Mouse (Mus musculus): ENCODE data around the gene Gm10961. TPM values are rescaled to one million over a fixed set of nuclear protein-coding genes. Genes with fewer than 3 reads are reported as not detected.

Gene Gm10961
- polyA plus RNA-seq (2015; fragmentation: Nextera tagmentation; extraction: Ambion mirVana) = not detected in 2 replicates

- ATAC-seq (replicated peaks; ENCODE audit: insufficient number of reproducible peaks, insufficient read depth, low FRiP score, low read depth) = peak; percentile 77
- peak within 1 kb of the TSS; percentile 92 for H3K27ac ChIP-seq
- H3K4me3 ChIP-seq = peak within 1 kb of the TSS; percentile 83
- peaks cover 21% of the 10 kb centered on the region for H3K36me3 ChIP-seq
- WGBS = 1% methylated on average over 47 of the region's 48 CpGs
- H3K27me3 ChIP-seq = no peaks in the 10 kb centered on the region
- peaks cover 17% of the 10 kb centered on the region for H3K4me1 ChIP-seq (replicated peaks)
- peak within 1 kb of the TSS; percentile 92 for H3K9ac ChIP-seq
- H3K9me3 ChIP-seq (replicated peaks) = no peaks in the 10 kb centered on the region
- peak within 1 kb of the TSS; percentile 81 for H3K4me2 ChIP-seq
Measured at GRCm38 (mm10) chr3:107630682-107631522, at the start of gene Gm10961. TSS of gene Gm10961 (plus strand) at chr3:107631322.

- 4% methylated on average over 18 of the region's 18 CpGs for WGBS
- Histone ChIP-seq H3K27ac (no peak overlapping the region), H3K9me3 (replicated peaks) (no peaks in the 10 kb centered on the region), H3K4me3 (peak overlapping the region; percentile 47), H3K4me2 (peak overlapping the region; percentile 81), H3K9ac (peak overlapping the region; percentile 29; the same call in 1 of the 2 replicates), H3K4me1 (replicated peaks) (peaks cover 15% of the 10 kb centered on the region), H3K27me3 (peaks cover 89% of the 10 kb centered on the region), H3K36me3 (no peaks in the 10 kb centered on the region)
- ATAC-seq (replicated peaks; ENCODE audit: insufficient number of reproducible peaks, insufficient read depth, low FRiP score, low read depth) = no peak
Measured at GRCm38 (mm10) chr3:107582130-107582874, 48.8 kb upstream of the Gm10961 start.

- no peak for ATAC-seq (replicated peaks; ENCODE audit: insufficient number of reproducible peaks, insufficient read depth, low FRiP score, low read depth)
- Histone ChIP-seq H3K9ac (peak overlapping the region; percentile 29), H3K4me2 (peak overlapping the region; percentile 81), H3K9me3 (replicated peaks) (no peaks in the 10 kb centered on the region), H3K4me1 (replicated peaks) (peaks cover 15% of the 10 kb centered on the region), H3K4me3 (peak overlapping the region; percentile 47), H3K36me3 (no peaks in the 10 kb centered on the region), H3K27me3 (peaks cover 96% of the 10 kb centered on the region), H3K27ac (no peak overlapping the region)
- 2% methylated on average over 65 of the region's 65 CpGs for WGBS
Measured at GRCm38 (mm10) chr3:107582875-107583767, 48.0 kb upstream of the Gm10961 start.

GRCm38 (mm10) chr3:107583893-107584292, 47.2 kb upstream of the Gm10961 start:
- Histone ChIP-seq H3K9ac (no peak overlapping the region), H3K4me3 (no peak overlapping the region), H3K9me3 (replicated peaks) (no peaks in the 10 kb centered on the region), H3K36me3 (no peaks in the 10 kb centered on the region), H3K27me3 (peaks cover 96% of the 10 kb centered on the region), H3K27ac (no peak overlapping the region), H3K4me2 (no peak overlapping the region), H3K4me1 (replicated peaks) (peaks cover 15% of the 10 kb centered on the region)
- no peak for ATAC-seq (replicated peaks; ENCODE audit: insufficient number of reproducible peaks, insufficient read depth, low FRiP score, low read depth)
- WGBS = 33% methylated on average over 1 of the region's 1 CpGs

GRCm38 (mm10) chr3:107586504-107586903, 44.6 kb upstream of the Gm10961 start:
- H3K27ac ChIP-seq = no peak overlapping the region
- H3K9me3 ChIP-seq (replicated peaks) = no peaks in the 10 kb centered on the region
- peaks cover 95% of the 10 kb centered on the region for H3K27me3 ChIP-seq
- H3K4me2 ChIP-seq = no peak overlapping the region
- no peak overlapping the region for H3K4me3 ChIP-seq
- WGBS = 50% methylated on average over 6 of the region's 6 CpGs
- no peak for ATAC-seq (replicated peaks; ENCODE audit: insufficient number of reproducible peaks, insufficient read depth, low FRiP score, low read depth)
- no peak overlapping the region for H3K9ac ChIP-seq
- peaks cover 15% of the 10 kb centered on the region for H3K4me1 ChIP-seq (replicated peaks)
- H3K36me3 ChIP-seq = no peaks in the 10 kb centered on the region

GRCm38 (mm10) chr3:107591612-107592011, 39.5 kb upstream of the Gm10961 start:
- Histone ChIP-seq H3K36me3 (no peaks in the 10 kb centered on the region), H3K9me3 (replicated peaks) (no peaks in the 10 kb centered on the region), H3K27ac (no peak overlapping the region), H3K27me3 (peaks cover 96% of the 10 kb centered on the region), H3K4me1 (replicated peaks) (peaks cover 21% of the 10 kb centered on the region), H3K4me2 (no peak overlapping the region), H3K9ac (no peak overlapping the region), H3K4me3 (no peak overlapping the region)
- 59% methylated on average over 1 of the region's 1 CpGs for WGBS
- no peak for ATAC-seq (replicated peaks; ENCODE audit: insufficient number of reproducible peaks, insufficient read depth, low FRiP score, low read depth)

GRCm38 (mm10) chr3:107593632-107594031, 37.5 kb upstream of the Gm10961 start:
- no peak overlapping the region for H3K4me3 ChIP-seq
- no peak overlapping the region for H3K27ac ChIP-seq
- H3K9me3 ChIP-seq (replicated peaks) = no peaks in the 10 kb centered on the region
- 64% methylated on average over 2 of the region's 2 CpGs for WGBS
- H3K4me2 ChIP-seq = no peak overlapping the region
- no peak overlapping the region for H3K9ac ChIP-seq
- ATAC-seq (replicated peaks; ENCODE audit: insufficient number of reproducible peaks, insufficient read depth, low FRiP score, low read depth) = no peak
- H3K4me1 ChIP-seq (replicated peaks) = peaks cover 25% of the 10 kb centered on the region
- H3K36me3 ChIP-seq = no peaks in the 10 kb centered on the region
- H3K27me3 ChIP-seq = peaks cover 95% of the 10 kb centered on the region

- Histone ChIP-seq H3K27me3 (peaks cover 97% of the 10 kb centered on the region), H3K36me3 (no peaks in the 10 kb centered on the region), H3K9ac (peak within 1 kb of the TSS; percentile 41; the same call in 1 of the 2 replicates), H3K4me2 (peak within 1 kb of the TSS; percentile 78), H3K9me3 (replicated peaks) (no peaks in the 10 kb centered on the region), H3K27ac (no peak within 1 kb of the TSS), H3K4me1 (replicated peaks) (peaks cover 25% of the 10 kb centered on the region), H3K4me3 (peak within 1 kb of the TSS; percentile 48)
- peak; percentile 29; the same call in 1 of the 2 replicates for ATAC-seq (replicated peaks; ENCODE audit: insufficient number of reproducible peaks, insufficient read depth, low FRiP score, low read depth)
- 2% methylated on average over 37 of the region's 46 CpGs for WGBS
Measured at GRCm38 (mm10) chr3:107594662-107595263, 36.4 kb upstream of the Gm10961 start, which contains the start of gene Alx3. TSS of gene Alx3 (plus strand) at chr3:107595031.

GRCm38 (mm10) chr3:107595264-107595937, 35.7 kb upstream of the Gm10961 start:
- Histone ChIP-seq H3K27ac (no peak overlapping the region), H3K4me1 (replicated peaks) (peaks cover 25% of the 10 kb centered on the region), H3K9ac (peak overlapping the region; percentile 41; the same call in 1 of the 2 replicates), H3K9me3 (replicated peaks) (no peaks in the 10 kb centered on the region), H3K27me3 (peaks cover 97% of the 10 kb centered on the region), H3K36me3 (no peaks in the 10 kb centered on the region), H3K4me2 (peak overlapping the region; percentile 78), H3K4me3 (peak overlapping the region; percentile 48)
- 1% methylated on average over 50 of the region's 50 CpGs for WGBS
- ATAC-seq (replicated peaks; ENCODE audit: insufficient number of reproducible peaks, insufficient read depth, low FRiP score, low read depth) = no peak

GRCm38 (mm10) chr3:107595938-107596461, 35.1 kb upstream of the Gm10961 start:
- peak overlapping the region; percentile 48 for H3K4me3 ChIP-seq
- H3K4me1 ChIP-seq (replicated peaks) = peaks cover 25% of the 10 kb centered on the region
- no peak for ATAC-seq (replicated peaks; ENCODE audit: insufficient number of reproducible peaks, insufficient read depth, low FRiP score, low read depth)
- no peak overlapping the region for H3K27ac ChIP-seq
- no peaks in the 10 kb centered on the region for H3K9me3 ChIP-seq (replicated peaks)
- 1% methylated on average over 34 of the region's 34 CpGs for WGBS
- peak overlapping the region; percentile 78 for H3K4me2 ChIP-seq
- H3K36me3 ChIP-seq = no peaks in the 10 kb centered on the region
- no peak overlapping the region for H3K9ac ChIP-seq
- peaks cover 98% of the 10 kb centered on the region for H3K27me3 ChIP-seq
